Mouse (Mus musculus) heart, postnatal 0 days (tissue): ENCODE data around the gene OR5BS1P.

Source experiments
- CTCF ChIP-seq: IDR thresholded peaks from 2 replicates; pipeline ENCODE4 v1.5.1; 2016; ENCODE audit warnings: antibody characterized with exemption, control low read depth, low read depth
- EP300 ChIP-seq: IDR thresholded peaks from 2 replicates; pipeline ENCODE4 v1.6.1; 2016; ENCODE audit warnings: antibody characterized with exemption, low read depth

- no peak for TF ChIP-seq CTCF
- no peak for TF ChIP-seq EP300
These were observed 5.3 kb downstream of the OR5BS1P start for GRCm38 (mm10) chr15:98474958-98475357.
